Mouse (Mus musculus) ovary, adult 18-20 months (tissue): ENCODE measurements around the gene Mef2b.

Experiments used
- DNase-seq: peaks from one replicate; pipeline ENCODE4 v3.0.0; 2022; ENCODE audit warnings: low spot score, mixed read lengths

The Mef2b gene

DNA sequence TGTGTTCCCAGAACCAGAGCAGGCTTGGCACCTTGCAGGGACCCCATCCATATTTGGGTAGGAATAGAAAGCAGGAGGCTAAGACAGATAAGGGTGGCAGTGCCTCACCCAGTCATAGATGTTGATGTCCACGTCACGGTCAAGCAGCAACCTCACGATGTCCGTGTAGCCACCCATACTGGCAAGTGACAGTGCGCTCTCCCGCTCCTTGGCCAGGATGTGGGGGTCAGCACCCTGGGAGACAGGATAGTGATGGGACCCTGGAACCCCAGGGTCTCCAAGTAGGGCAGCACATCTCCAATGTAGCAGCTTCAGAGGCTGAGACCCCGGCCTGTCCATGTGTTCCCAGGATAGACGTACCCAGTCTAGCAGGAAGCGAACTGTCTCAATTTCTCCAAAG, 4.6 kb upstream of the Mef2b start:
- no peak for DNase-seq

DNA sequence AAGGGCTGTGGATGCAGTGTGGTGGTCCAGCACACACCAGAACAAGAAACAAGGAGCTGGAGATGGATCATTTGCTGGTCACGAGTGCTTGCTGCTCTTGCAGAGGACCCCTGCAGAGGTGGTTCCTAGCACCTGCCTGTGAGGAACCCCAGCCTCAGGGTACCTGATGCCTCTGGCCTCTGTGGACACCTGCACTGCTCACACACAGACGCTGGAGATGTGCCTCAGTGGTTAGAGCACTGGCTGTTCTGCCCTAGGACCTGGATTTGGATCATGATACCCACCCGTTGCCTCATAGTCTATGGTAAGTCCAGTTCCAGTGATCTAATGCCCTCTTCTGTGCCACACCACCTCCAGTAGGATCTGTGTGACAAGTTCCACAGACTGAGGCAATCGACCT, 2.9 kb upstream of the Mef2b start:
- no peak for DNase-seq

DNA sequence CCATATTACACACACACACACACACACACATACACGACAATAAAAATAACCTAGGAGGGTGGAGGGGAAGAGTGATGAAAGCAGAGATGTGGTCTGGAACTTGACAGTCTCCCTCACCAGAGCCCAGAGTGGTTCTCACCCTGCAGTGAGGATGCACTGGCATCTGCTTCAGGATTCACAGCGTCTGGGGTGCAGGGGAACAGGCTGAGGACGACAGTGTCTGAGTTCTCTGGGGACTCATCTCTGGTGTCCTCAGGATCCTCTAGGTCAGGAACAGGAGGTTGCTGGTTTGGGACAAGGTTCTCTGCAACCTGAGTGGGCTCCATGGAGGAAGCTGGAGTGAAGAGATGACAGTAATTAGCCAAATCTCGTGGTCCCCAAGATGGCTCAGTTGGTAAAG, 1.6 kb upstream of the Mef2b start:
- DNase-seq = no peak

DNA sequence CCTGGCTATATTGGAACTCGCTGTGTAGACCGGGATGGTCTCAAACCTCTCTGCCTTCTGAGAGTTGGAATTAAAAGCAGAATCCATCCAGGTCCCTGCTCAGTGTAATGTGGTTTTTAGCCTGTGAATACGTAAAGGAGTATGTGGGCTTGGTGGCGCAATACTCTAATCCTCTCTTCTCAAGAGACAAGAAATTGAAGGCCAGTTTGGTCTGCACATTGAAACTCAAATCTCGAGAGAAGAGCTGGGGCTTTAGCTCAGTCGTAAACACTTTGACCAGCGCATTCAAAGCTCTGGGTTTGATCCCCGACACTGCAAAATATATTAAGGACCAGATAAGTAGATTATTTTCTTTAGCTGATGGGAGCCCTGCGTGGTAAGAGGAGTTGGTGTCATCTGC, 470 bp downstream of the Mef2b start:
- no peak for DNase-seq

- DNase-seq = no peak
Measured at GRCm38 (mm10) chr8:70147678-70148607, 8.4 kb downstream of the Mef2b start.

DNA sequence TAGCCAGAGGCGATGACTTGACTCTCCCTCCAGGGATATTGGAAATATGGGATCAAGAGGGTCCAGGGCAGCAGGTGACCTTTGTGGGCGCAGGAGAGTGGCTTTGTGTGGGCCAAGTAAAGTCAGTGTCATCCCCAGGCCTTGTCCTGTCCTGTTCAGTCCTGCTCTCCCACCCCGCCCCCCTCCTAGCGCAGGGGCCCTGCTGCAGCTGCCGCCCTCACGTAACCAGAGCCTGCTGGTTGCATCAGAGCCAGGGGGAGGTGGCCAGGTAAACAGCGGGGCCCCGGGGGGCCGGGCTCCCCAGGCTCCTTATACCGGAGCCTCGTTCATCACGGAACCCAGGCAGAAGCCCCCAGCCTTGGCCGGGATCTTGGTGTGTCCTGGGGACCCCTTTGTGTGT, 10.6 kb downstream of the Mef2b start:
- no peak for DNase-seq

DNA sequence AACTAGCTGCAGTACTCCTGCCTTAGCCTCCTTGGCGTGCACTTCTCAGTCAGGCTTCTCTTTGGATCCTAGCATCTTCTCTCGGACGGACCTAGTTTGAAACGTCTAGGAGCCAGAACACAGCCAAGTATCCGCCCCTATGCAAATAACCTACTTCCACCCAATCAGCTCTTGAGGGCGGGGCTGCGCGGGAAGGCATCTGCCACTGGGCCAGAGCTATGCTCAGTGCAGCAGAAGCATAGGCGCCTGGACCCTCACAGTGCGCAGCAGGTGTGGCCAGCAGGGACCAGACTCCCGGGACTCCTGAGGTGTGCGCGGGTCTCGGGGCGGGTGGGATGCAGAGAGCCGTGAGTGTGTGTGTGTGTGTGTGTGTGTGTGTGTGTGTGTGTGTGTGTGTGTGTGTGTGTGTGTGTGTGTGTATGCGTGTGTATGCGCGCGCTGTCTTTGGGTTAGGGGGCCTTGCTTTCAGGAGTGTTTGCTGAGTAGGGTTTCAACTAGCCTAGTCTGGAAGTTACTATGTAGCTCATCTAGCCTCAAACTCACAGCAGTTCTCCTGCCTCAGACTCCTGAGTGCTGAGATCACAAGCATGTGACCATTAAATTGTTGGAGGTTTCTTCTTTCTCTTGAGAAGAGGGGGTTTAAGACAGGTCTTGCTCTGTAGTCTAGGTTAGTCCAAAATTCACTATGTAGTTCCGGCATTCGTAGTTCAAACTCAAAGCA, 13.2 kb downstream of the Mef2b start:
- peak; percentile 60 for DNase-seq

GRCm38 (mm10) chr8:70157240-70157800, 17.8 kb downstream of the Mef2b start:
- no peak for DNase-seq

- peak; percentile 52 for DNase-seq
Measured at GRCm38 (mm10) chr8:70158069-70158853, 18.8 kb downstream of the Mef2b start.

DNA sequence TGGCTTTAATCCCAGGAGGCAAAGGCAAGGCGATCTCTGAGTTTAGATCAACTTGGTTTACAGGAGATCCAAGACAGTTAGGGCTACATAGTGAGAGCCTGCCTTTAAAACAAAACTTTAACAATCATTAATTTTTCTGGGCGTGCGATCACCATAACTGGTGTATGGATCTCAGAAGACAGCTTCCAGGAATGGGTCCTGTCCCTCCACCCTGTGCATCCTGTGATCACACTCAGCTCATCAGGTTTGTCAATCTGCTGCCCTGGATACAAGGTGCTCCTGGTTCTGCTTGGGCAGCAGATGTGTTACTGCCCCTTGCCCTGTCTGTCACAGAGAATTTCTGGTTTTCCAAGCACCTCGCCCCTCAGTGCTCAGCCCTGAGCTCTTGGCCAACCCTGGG, 19.7 kb downstream of the Mef2b start:
- DNase-seq = no peak

DNA sequence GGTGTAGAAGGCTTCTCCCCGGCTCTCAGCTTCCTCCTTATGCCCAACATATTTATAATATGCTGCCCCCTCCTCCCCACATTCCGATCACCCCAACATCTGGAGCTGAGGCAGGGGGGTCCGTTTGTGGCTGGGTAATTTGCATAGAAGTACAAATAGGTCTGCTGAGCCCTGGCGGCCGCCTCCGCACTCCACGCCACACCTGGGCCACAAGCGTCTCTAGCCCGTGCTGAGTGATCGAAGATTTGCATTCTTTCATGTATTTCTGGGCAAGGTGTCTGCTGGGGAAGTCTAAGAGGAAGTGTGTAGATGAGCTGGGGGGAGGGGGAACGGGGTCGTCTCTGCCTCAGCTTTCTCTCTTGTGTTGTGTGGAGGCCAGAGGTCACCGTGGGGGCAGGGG, 20.5 kb downstream of the Mef2b start:
- no peak for DNase-seq

GRCm38 (mm10) chr8:70163316-70163715, 23.8 kb downstream of the Mef2b start:
- no peak for DNase-seq

DNA sequence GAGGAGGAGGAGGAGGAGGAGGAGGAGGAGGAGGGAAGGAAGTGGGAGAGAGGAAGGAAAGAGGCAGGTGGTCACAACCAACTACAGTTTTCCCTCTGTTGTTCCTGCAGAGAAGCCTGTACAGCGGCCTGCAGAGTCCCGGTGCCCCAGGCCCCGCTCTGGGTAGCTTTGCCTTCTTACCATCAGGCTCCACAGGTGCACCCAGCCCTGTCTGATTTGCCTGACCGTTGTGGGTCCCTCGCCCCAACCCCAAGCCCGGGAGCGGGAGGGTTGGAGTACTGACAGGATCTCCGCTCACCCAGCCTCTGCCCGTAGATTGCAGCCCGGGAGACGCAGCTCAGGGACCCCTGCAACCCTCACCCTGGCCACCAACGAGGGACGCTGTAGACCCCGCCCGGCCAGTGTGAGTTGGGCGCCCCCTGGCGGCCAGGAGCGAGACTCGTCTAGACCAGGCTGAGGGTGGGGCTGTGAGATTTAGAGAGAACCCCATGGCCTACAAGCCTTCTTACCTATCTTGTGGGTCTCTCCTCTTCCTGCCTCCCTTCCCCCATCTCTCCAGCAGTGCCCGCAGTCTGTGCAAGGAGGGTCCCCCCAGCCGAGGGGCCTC, 27.1 kb downstream of the Mef2b start:
- DNase-seq = no peak

DNA sequence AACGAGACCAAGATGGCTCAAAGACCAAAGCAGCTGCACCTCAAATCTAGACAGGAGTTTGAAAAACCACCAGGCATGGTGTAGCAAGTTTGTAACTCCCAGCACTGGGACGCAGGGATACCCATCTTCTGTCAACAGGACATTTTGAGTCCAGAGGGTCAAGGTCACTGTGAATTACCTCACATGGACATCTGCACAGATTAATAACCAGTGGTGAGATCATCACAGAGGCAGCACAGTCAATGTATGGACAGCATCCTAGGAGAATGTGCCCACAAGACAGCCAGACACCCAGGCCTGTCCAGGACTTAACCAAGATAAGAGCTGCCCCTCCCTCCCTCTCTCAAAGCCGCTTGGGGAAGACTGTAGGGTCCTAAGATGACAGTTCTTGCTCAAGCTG, 30.6 kb downstream of the Mef2b start:
- DNase-seq = no peak

DNA sequence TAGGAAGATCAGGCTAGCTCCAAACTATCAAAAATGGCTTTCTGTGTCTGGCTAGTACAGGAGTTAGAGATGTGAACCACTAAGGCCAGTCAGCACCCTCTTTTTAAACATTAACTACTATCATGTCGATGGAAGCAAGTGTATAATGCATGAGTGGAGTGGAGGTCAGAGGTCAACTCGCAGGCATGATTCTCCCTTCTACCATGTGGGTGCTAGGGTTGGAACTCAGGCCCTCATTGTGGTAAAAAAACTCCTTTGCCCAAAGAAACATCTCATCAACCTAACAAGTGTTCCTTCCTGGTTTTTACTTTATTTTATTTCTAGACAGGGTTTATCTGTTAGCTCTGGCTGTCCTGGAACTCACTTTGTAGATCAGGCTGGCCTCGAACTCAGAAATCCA, 31.2 kb downstream of the Mef2b start:
- no peak for DNase-seq

DNA sequence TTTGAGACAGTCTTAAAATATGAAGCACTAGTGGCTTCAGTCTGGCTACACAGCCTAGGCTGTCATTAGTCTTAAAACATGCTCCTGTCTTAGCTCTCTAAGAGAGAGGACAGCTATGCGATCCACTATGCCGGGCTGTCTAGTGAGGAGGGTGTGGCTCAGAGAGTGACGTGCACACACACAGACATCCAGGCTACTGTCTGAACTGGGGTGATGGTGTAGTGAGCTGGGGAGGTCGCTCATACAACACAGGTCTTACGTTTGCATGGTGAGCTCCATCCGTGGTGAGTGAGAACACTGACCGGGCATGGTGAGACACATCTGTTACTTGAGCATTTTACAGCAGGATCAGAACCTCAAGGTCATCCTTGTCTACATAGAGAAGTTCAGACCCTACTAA, 31.7 kb downstream of the Mef2b start:
- no peak for DNase-seq

DNA sequence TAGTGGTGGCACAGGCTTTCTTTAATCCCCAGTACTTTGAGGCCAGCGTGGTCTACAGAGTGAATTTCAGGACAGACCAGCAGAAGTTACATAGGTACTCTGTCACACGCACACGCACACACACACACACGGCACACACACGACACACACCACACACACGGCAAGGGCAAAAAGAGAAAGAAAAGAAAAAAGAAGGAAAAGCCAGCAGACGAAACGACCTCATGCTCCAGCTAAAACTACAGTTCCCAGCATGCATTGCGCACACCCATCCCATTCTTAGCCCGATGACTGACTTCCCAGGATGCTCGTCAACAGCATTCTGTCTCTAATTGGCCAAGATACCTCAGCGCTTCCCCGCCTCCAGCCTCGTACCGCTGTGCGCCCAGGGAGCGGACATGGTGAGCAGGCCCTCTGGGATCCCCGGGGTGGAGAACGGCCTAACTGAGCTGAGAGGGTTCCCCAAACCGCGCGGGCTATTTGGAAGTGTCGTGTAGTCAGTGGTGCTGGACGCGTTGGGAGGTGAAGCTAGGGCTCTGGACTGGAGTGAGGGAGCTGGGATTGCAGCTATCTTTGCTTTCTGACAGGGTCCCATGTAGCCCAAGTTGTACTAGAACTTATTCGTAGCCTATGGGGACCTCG, 32.7 kb downstream of the Mef2b start, which contains the start of gene Tmem161a:
Gene Tmem161a (plus strand): TSS at position 314 of the 639 bp plus-strand sequence.
- DNase-seq = peak; percentile 90

DNA sequence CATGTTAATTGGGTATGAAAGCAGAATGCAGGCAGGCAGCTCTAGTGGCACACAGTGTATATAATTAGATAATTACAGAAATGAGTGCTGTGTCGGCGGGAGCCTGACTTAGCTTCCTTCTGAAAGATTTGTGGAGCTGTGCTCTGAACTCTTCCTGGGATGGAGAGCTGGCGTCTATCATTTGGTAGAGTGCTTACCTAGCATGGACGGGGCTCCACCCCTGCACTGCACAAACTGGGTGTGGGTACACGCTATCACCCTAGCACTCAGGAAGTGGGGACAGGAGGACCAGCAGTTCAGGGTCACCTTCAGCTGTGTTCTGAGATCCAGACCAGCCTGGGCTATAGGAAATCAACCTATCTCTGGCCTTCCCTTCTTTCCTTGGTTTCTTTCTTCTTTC, 33.8 kb downstream of the Mef2b start:
- DNase-seq = no peak

- DNase-seq = no peak
Measured at GRCm38 (mm10) chr8:70174079-70174478, 34.6 kb downstream of the Mef2b start.

DNA sequence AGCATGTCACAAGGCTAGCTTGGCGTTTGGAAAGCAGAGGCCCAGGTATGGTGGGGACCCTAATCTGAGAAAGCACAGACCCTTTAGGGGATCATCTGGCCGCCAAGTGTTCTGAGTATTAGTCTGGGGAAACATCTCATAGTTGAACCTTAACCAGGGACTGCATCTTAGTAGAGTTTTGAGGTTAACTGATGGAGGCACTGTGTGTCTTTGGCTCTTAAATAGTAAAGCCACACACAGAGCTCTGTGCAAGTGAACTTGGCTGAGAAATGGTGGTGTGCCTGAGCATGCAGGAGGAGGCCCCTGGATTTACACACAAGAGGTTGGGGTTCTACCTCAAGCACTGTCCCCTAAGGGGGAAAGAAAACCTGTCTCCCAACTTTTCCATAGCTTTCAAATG, 38.7 kb downstream of the Mef2b start:
- no peak for DNase-seq

GRCm38 (mm10) chr8:70179082-70179481, 39.6 kb downstream of the Mef2b start:
- no peak for DNase-seq
